ENCODE assay signal across 8 mouse cellular contexts in the genomic region with DNA sequence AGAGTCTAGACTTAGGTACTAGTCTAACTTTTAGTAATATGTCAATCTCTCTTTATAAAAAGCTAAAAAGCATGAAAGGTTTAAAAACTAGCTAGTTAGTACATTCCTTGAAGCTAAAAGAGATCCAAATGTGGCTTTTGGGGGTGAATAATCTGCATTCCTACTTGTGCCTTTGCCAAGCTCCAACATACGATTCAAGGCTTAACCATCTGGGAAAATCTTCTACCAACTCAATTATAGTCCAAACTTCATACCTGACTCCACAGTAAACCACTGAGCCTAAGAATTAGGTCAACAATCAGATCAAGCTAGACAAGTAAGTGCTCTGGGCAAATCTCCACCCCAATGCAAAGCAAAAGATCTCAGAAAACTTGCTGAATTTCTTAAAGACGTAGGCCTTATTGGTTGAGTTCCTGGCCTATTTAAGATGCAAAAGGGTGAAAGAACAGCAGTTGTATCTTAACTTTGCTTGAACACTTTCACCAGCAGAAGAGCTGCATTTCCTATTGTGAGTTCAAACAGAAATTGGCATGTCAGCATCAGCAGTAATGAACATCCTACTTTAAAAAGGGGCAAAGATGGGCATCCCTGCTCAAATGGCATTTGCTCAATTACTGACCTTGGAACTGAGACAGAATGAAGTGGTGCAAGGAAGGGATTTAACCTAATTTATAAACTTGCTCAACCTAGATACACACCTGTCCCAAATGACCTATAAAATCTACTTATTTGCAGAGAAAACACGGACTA. TPM values are rescaled to one million over a fixed set of nuclear protein-coding genes. Genes with fewer than 3 reads are reported as not detected.
DNase-seq lines count a peak whose midpoint lies in the region; ATAC-seq lines count a peak whose summit lies in the region.

No protein-coding gene starts in this region.

- peak overlapping the region in 1 of 2 experiments; percentile 91; a peak in 3 of 4 replicates for H3K4me3 ChIP-seq in heart, embryonic 14.5 days (ENCODE audit: control insufficient read depth in 1 of 2, insufficient read depth in 1 of 2, low read depth in 1 of 2, low read length in 2 of 2)
- peak overlapping the region; percentile 88 for H3K4me3 ChIP-seq in forebrain, embryonic 15.5 days
- peak overlapping the region; percentile 90 for H3K4me3 ChIP-seq in liver, embryonic 16.5 days (ENCODE audit: low read depth, low read length)

- peak overlapping the region; percentile 92 for H3K4me2 ChIP-seq in heart, embryonic 14.5 days (ENCODE audit: low read length)
- H3K4me2 ChIP-seq in forebrain, embryonic 15.5 days (replicated peaks), result peak overlapping the region; percentile 80
- peak overlapping the region; percentile 85 for H3K4me2 ChIP-seq in liver, embryonic 16.5 days (ENCODE audit: low read depth, low read length)

- H3K9ac ChIP-seq in heart, embryonic 14.5 days (ENCODE audit: low read length), result peak overlapping the region; percentile 86
- H3K9ac ChIP-seq in forebrain, embryonic 15.5 days (replicated peaks), result peak overlapping the region; percentile 99
- H3K9ac ChIP-seq in liver, embryonic 16.5 days (ENCODE audit: low read depth, low read length), result peak overlapping the region; percentile 43

- 78% methylated on average over 3 of the region's 3 CpGs for WGBS in heart, embryonic 14.5 days
- 14% methylated on average over 3 of the region's 3 CpGs for WGBS in forebrain, embryonic 15.5 days
- WGBS in liver, embryonic 16.5 days (ENCODE audit: insufficient replicate concordance), result 67% methylated on average over 3 of the region's 3 CpGs

- no peak for DNase-seq in heart, postnatal 4 days
- peak; percentile 63 for DNase-seq in Muller cell, postnatal 12 days (ENCODE audit: inconsistent ontology term)
- no peak for DNase-seq in natural killer cell, adult 2 months (ENCODE audit: low spot score in 2 of 2)
- DNase-seq in gastrocnemius, adult 18-20 months (ENCODE audit: low spot score), result no peak
- DNase-seq in lung, postnatal 36 days, result no peak

- H3K27me3 ChIP-seq in heart, embryonic 14.5 days (ENCODE audit: control insufficient read depth, insufficient read depth, low read length), result no peaks in the 10 kb centered on the region
- H3K27me3 ChIP-seq in forebrain, embryonic 15.5 days, result no peaks in the 10 kb centered on the region
- H3K27me3 ChIP-seq in liver, embryonic 16.5 days (ENCODE audit: control insufficient read depth, insufficient read depth, low read depth, low read length), result no peaks in the 10 kb centered on the region

- H3K4me1 ChIP-seq in heart, embryonic 14.5 days (ENCODE audit: control insufficient read depth in 2 of 2, insufficient read depth in 2 of 2, low read length in 2 of 2), result peaks cover 5 to 18% of the 10 kb centered on the region in 2 experiments
- H3K4me1 ChIP-seq in forebrain, embryonic 15.5 days, result peaks cover 58% of the 10 kb centered on the region
- peaks cover 23% of the 10 kb centered on the region for H3K4me1 ChIP-seq in liver, embryonic 16.5 days (ENCODE audit: control insufficient read depth, low read depth, low read length)

- no peak overlapping the region for H3K27ac ChIP-seq in heart, embryonic 14.5 days (replicated peaks in 1 of 2; ENCODE audit: control insufficient read depth in 1 of 2, insufficient read depth in 1 of 2, low read depth in 2 of 2, low read length in 2 of 2)
- H3K27ac ChIP-seq in forebrain, embryonic 15.5 days (replicated peaks), result peak overlapping the region; percentile 100
- peak overlapping the region; percentile 14 for H3K27ac ChIP-seq in liver, embryonic 16.5 days (ENCODE audit: low read length)

- ATAC-seq in heart, embryonic 14.5 days (ENCODE audit: insufficient number of reproducible peaks, insufficient read depth, low FRiP score, low read depth), result no peak
- no peak for ATAC-seq in forebrain, embryonic 15.5 days (replicated peaks)
- no peak for ATAC-seq in liver, embryonic 16.5 days (ENCODE audit: low read depth)

- no peaks in the 10 kb centered on the region for H3K36me3 ChIP-seq in heart, embryonic 14.5 days (ENCODE audit: control insufficient read depth, insufficient read depth, low read length)
- no peaks in the 10 kb centered on the region for H3K36me3 ChIP-seq in forebrain, embryonic 15.5 days
- H3K36me3 ChIP-seq in liver, embryonic 16.5 days (ENCODE audit: control insufficient read depth, insufficient read depth), result no peaks in the 10 kb centered on the region

- no peaks in the 10 kb centered on the region for H3K9me3 ChIP-seq in heart, embryonic 14.5 days (ENCODE audit: control insufficient read depth, low read length)
- no peaks in the 10 kb centered on the region for H3K9me3 ChIP-seq in forebrain, embryonic 15.5 days
- no peaks in the 10 kb centered on the region for H3K9me3 ChIP-seq in liver, embryonic 16.5 days (replicated peaks; ENCODE audit: control insufficient read depth, low read length)

RNA-seq across cellular contexts. Expression of gene Megf9, which starts 1.6 kb away (rescaled TPM):
- 6.4 and 7.2 TPM in 2 replicates for polyA plus RNA-seq in heart, embryonic 14.5 days (2014; fragmentation: Nextera tagmentation; extraction: Ambion mirVana)
- total RNA-seq in heart, postnatal 4 days (2021), result 10 to 100 TPM; 12.7 to 14.3 TPM
- 34.3 and 34.8 TPM in 2 replicates for polyA plus RNA-seq in forebrain, embryonic 15.5 days (2015; fragmentation: Nextera tagmentation; extraction: Ambion mirVana)
- polyA plus RNA-seq in liver, embryonic 16.5 days (2015; fragmentation: Nextera tagmentation; extraction: Ambion mirVana), result 4.0 and 4.3 TPM in 2 replicates
- total RNA-seq in gastrocnemius, adult 18-20 months (2021), result 1 to 10 TPM; 2.3 to 3.6 TPM

Comparison
In these comparisons a context has a peak if more than half of its experiments do, and no peak if none do; other contexts are left out.
1. H3K27ac ChIP-seq: peak in forebrain, embryonic 15.5 days (single experiment) and liver, embryonic 16.5 days (single experiment); none in heart, embryonic 14.5 days (0 of 2).
2. H3K9ac ChIP-seq: peak in every context shown above with its lines; median percentile 99 in forebrain, embryonic 15.5 days; 86 in heart, embryonic 14.5 days; 43 in liver, embryonic 16.5 days.
3. Peak in every context shown above with its lines, with median percentiles within 50 percentile points of each other: H3K4me2 ChIP-seq.